ENCODE assay signal across 14 mouse cellular contexts in genomic region chr16:31931330-31931729, GRCm38 (mm10). TPM values are rescaled to one million over a fixed set of nuclear protein-coding genes. Genes with fewer than 3 reads are reported as not detected.
DNase-seq lines count a peak whose midpoint lies in the region; ATAC-seq lines count a peak whose summit lies in the region.
"Had no signal": no experiment of that assay in that cellular context is flagged by ENCODE, and none has a peak within 500 bp of the region (broad histone marks: within the 10 kb centered on the region; RNA-seq: fewer than 3 reads in every experiment).

No protein-coding gene starts in this region.

- WGBS in heart, embryonic 16.5 days, result 63% methylated on average over 17 of the region's 17 CpGs
- 57% methylated on average over 17 of the region's 17 CpGs for WGBS in liver, embryonic 11.5 days
- 53% methylated on average over 17 of the region's 17 CpGs for WGBS in stomach, embryonic 14.5 days

- peaks cover 16% of the 10 kb centered on the region for H3K4me1 ChIP-seq in heart, embryonic 16.5 days (ENCODE audit: control insufficient read depth, insufficient read depth, low read length)
- H3K4me1 ChIP-seq in liver, embryonic 11.5 days (replicated peaks; ENCODE audit: control insufficient read depth, insufficient read depth, low read length), result peaks cover 7% of the 10 kb centered on the region
- H3K4me1 ChIP-seq in stomach, embryonic 14.5 days (ENCODE audit: control insufficient read depth, insufficient read depth, low read length), result peaks cover 11% of the 10 kb centered on the region

- ATAC-seq in heart, embryonic 16.5 days (replicated peaks; ENCODE audit: extremely low read depth, insufficient read depth, low FRiP score), result no peak
- no peak for ATAC-seq in liver, embryonic 11.5 days (replicated peaks; ENCODE audit: low FRiP score)
- ATAC-seq in stomach, embryonic 14.5 days (ENCODE audit: insufficient number of reproducible peaks, insufficient read depth, low FRiP score, low read depth), result no peak

- DNase-seq in heart, postnatal 4 days, result no peak
- DNase-seq in liver, embryonic 11.5 days (ENCODE audit: low spot score), result no peak
- DNase-seq in liver (no peak), MN1 (ENCODE audit: low spot score) (peak; percentile 18)
- DNase-seq in frontal cortex, postnatal 10 days (ENCODE audit: low spot score in 2 of 2), result no peak
- DNase-seq in retina, embryonic 14.5 days (ENCODE audit: low spot score), result no peak
- DNase-seq: heart, postnatal 14 days; kidney, postnatal 14 days; lung, postnatal 4 days had no signal

- H3K27me3 ChIP-seq in heart, embryonic 16.5 days (ENCODE audit: control insufficient read depth, insufficient read depth, low read length), result peaks cover 22% of the 10 kb centered on the region
- peaks cover 40% of the 10 kb centered on the region for H3K27me3 ChIP-seq in liver, embryonic 11.5 days (replicated peaks; ENCODE audit: control insufficient read depth, insufficient read depth, low read length)
- peaks cover 17% of the 10 kb centered on the region for H3K27me3 ChIP-seq in stomach, embryonic 14.5 days (ENCODE audit: control insufficient read depth, insufficient read depth, low read length)

- no peak overlapping the region for H3K4me3 ChIP-seq in heart, embryonic 16.5 days (ENCODE audit: low read length)
- H3K4me3 ChIP-seq in liver, embryonic 11.5 days (ENCODE audit: low read depth, low read length), result no peak overlapping the region
- no peak overlapping the region for H3K4me3 ChIP-seq in stomach, embryonic 14.5 days (ENCODE audit: low read depth, low read length)
- H3K4me3 ChIP-seq: limb, embryonic 12.5 days had no signal

- no peaks in the 10 kb centered on the region for H3K9me3 ChIP-seq in heart, embryonic 16.5 days (replicated peaks; ENCODE audit: control insufficient read depth, low read length)
- H3K9me3 ChIP-seq in liver, embryonic 11.5 days (ENCODE audit: control insufficient read depth, low read length), result no peaks in the 10 kb centered on the region
- H3K9me3 ChIP-seq in stomach, embryonic 14.5 days (ENCODE audit: control insufficient read depth, low read depth, low read length), result no peaks in the 10 kb centered on the region
- H3K9me3 ChIP-seq: G1E; limb, embryonic 12.5 days had no signal

- H3K27ac ChIP-seq in heart, embryonic 16.5 days (ENCODE audit: low read length), result no peak overlapping the region
- no peak overlapping the region for H3K27ac ChIP-seq in liver, embryonic 11.5 days (ENCODE audit: low read depth, low read length)
- no peak overlapping the region for H3K27ac ChIP-seq in stomach, embryonic 14.5 days (ENCODE audit: low read length)
- H3K27ac ChIP-seq: limb, embryonic 12.5 days had no signal

- 0 out of 2 replicates have a peak overlapping the region, but pooled peaks have one; percentile 17 for H3K9ac ChIP-seq in heart, embryonic 16.5 days (ENCODE audit: low read length)
- H3K9ac ChIP-seq in liver, embryonic 11.5 days (ENCODE audit: low read depth, low read length), result no peak overlapping the region
- H3K9ac ChIP-seq in stomach, embryonic 14.5 days (replicated peaks; ENCODE audit: low read depth, low read length), result no peak overlapping the region
- H3K9ac ChIP-seq: limb, embryonic 12.5 days had no signal

- no peaks in the 10 kb centered on the region for H3K36me3 ChIP-seq in heart, embryonic 16.5 days (ENCODE audit: control insufficient read depth, insufficient read depth)
- no peaks in the 10 kb centered on the region for H3K36me3 ChIP-seq in liver, embryonic 11.5 days (ENCODE audit: control insufficient read depth, insufficient read depth, low read length)
- no peaks in the 10 kb centered on the region for H3K36me3 ChIP-seq in stomach, embryonic 14.5 days (ENCODE audit: control insufficient read depth, insufficient read depth, low read length)
- H3K36me3 ChIP-seq: G1E; limb, embryonic 12.5 days had no signal

- peak overlapping the region; percentile 24; the same call in 1 of the 2 replicates for H3K4me2 ChIP-seq in heart, embryonic 16.5 days (ENCODE audit: low read depth, low read length)
- peak overlapping the region; percentile 7; the same call in 1 of the 2 replicates for H3K4me2 ChIP-seq in liver, embryonic 11.5 days
- H3K4me2 ChIP-seq in stomach, embryonic 14.5 days (replicated peaks; ENCODE audit: low read depth, low read length), result peak overlapping the region; percentile 20; the same call in 1 of the 2 replicates
- H3K4me2 ChIP-seq: limb, embryonic 12.5 days had no signal

RNA-seq across cellular contexts. Expression of gene Pigz, which starts 2.3 kb away (rescaled TPM):
- 0.71 and 1.4 TPM in 2 replicates for polyA plus RNA-seq in heart, embryonic 16.5 days (2015; fragmentation: Nextera tagmentation; extraction: Ambion mirVana)
- 1 to 10 TPM; 1.0 to 1.2 TPM for total RNA-seq in heart, postnatal 4 days (2021)
- 0.38 and 0.75 TPM in 2 replicates for polyA plus RNA-seq in liver, embryonic 11.5 days (2014; fragmentation: Nextera tagmentation; extraction: Ambion mirVana)
- 0.63 and 0.68 TPM in 2 replicates for polyA plus RNA-seq in stomach, embryonic 14.5 days (2014; fragmentation: Nextera tagmentation; extraction: Ambion mirVana)
- polyA plus RNA-seq: G1E had no signal

RNA-seq across cellular contexts. Expression of gene 0610012G03Rik, which starts 17.0 kb away (rescaled TPM):
- polyA plus RNA-seq in heart, embryonic 16.5 days (2015; fragmentation: Nextera tagmentation; extraction: Ambion mirVana), result 121 and 127 TPM in 2 replicates
- 10 to 100 TPM; 60.4 to 66.7 TPM for total RNA-seq in heart, postnatal 4 days (2021)
- 86.1 and 93.7 TPM in 2 replicates for polyA plus RNA-seq in liver, embryonic 11.5 days (2014; fragmentation: Nextera tagmentation; extraction: Ambion mirVana)
- 91.4 and 97.6 TPM in 2 replicates for polyA plus RNA-seq in stomach, embryonic 14.5 days (2014; fragmentation: Nextera tagmentation; extraction: Ambion mirVana)

RNA-seq across cellular contexts. Expression of gene Ncbp2, which starts 17.0 kb away (rescaled TPM):
- polyA plus RNA-seq in heart, embryonic 16.5 days (2015; fragmentation: Nextera tagmentation; extraction: Ambion mirVana), result 64.4 and 64.5 TPM in 2 replicates
- 10 to 100 TPM; 25.5 to 29.0 TPM for total RNA-seq in heart, postnatal 4 days (2021)
- 93.0 and 93.5 TPM in 2 replicates for polyA plus RNA-seq in liver, embryonic 11.5 days (2014; fragmentation: Nextera tagmentation; extraction: Ambion mirVana)
- 115 and 116 TPM in 2 replicates for polyA plus RNA-seq in stomach, embryonic 14.5 days (2014; fragmentation: Nextera tagmentation; extraction: Ambion mirVana)

RNA-seq across cellular contexts. Expression of gene Meltf, which starts 52.7 kb away (rescaled TPM):
- polyA plus RNA-seq in heart, embryonic 16.5 days (2015; fragmentation: Nextera tagmentation; extraction: Ambion mirVana), result 0.05 and 0.16 TPM in 2 replicates
- total RNA-seq in heart, postnatal 4 days (2021), result under 1 TPM in 1 of 2 experiments, not detected in 1; 0.07 TPM
- 0.33 and 0.35 TPM in 2 replicates for polyA plus RNA-seq in liver, embryonic 11.5 days (2014; fragmentation: Nextera tagmentation; extraction: Ambion mirVana)
- 0.06 TPM in 1 of 2 replicates, not detected in the other for polyA plus RNA-seq in stomach, embryonic 14.5 days (2014; fragmentation: Nextera tagmentation; extraction: Ambion mirVana)
- total RNA-seq: adrenal gland, adult 18-20 months had no signal
- polyA plus RNA-seq: G1E had no signal
